Mouse (Mus musculus) E14TG2a.4 (cell line): ENCODE results near the gene Sh3bp4.

Experiments used
- H3K27me3 ChIP-seq: 2 replicates; pipeline ENCODE4 v1.6.1; 2014; ENCODE audit warnings: low read length, control low read depth; ENCODE audit not compliant: insufficient read depth
- H3K36me3 ChIP-seq: 2 replicates; pipeline ENCODE4 v1.6.1; 2014; ENCODE audit warnings: low read length, control low read depth; ENCODE audit not compliant: insufficient read depth
- H3K4me1 ChIP-seq: replicated peaks from 2 replicates; pipeline ENCODE4 v1.6.1; 2014; ENCODE audit warnings: low read depth, low read length, control low read depth
- H3K4me3 ChIP-seq: replicated peaks from 2 replicates; pipeline ENCODE4 v1.5.1; 2014; ENCODE audit warnings: mild to moderate bottlenecking, low read length
- H3K9me3 ChIP-seq: 2 replicates; pipeline ENCODE4 v1.6.1; 2014; ENCODE audit warnings: low read length, control low read depth
- CTCF ChIP-seq: conservative IDR thresholded peaks from 2 replicates; pipeline ENCODE4 v1.5.1; 2014; ENCODE audit warnings: low read length
- NANOG ChIP-seq: IDR thresholded peaks from 2 replicates; pipeline ENCODE4 v1.6.1; 2014; ENCODE audit warnings: borderline replicate concordance, low read length, mixed read lengths
- POU5F1 ChIP-seq: IDR thresholded peaks from 2 replicates; pipeline ENCODE4 v1.6.1; 2014; ENCODE audit warnings: low read length, borderline replicate concordance

Sh3bp4 gene

DNA sequence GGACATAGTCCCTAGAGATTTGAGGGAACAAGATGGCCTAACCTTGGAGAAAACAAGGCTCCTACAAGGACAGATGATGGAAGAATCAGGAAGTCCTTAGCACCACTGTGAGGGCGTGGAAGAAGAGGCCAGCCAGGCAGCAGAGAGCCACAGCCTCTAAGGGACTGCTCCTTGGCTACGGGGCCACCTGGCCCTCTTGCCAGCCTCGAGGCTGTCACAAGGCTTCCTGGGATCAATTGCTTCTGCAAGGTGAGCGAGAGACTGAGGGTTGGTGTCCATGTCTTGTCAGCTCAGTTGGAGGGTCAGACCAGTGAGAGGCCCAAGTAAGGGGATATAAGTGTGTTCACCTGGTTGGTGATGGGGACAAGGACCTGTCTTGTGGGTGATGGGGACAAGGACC, 63.5 kb downstream of the Sh3bp4 start:
- peaks cover 49% of the 10 kb centered on the region for H3K4me1 ChIP-seq
- no peak overlapping the region for H3K4me3 ChIP-seq
- no peak for TF ChIP-seq CTCF
- no peak for TF ChIP-seq NANOG
- TF ChIP-seq POU5F1 = no peak
- H3K27me3 ChIP-seq = no peaks in the 10 kb centered on the region
- peaks cover 32% of the 10 kb centered on the region for H3K36me3 ChIP-seq
- H3K9me3 ChIP-seq = no peaks in the 10 kb centered on the region

DNA sequence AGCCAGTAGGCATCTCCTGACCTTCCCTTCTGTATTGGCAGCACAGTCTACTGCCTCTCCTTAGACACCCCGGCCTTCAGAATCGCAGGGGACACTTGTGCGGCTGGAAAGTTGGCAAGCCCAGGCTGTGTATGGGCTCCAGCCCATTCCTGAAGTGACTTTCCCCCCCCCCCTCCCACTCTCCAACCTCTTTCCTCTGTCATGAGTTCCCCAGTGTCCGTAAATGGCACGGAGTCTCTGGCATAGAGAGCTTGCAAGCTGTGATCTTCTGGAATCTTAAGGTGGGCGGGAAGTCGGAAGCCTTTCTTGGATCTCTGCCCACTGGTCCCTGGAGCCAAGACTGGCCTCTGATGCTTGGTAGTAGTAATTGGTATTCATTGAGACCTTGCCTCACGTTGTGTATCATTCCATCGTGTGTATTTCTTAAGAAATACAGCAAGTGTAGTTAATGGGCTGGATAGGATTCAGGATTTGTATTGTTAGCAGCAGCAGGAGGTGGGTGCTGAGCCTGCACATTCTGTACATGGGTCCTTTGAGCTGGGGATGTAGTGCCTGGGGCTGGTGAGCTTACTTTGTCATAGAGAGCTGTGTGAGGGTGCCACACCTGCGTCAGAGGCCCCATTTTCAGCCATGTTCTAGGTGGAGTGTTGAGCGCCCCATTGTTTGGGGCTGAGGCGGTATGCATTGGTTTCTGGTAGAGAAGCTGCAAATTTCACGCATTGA, 66.0 kb downstream of the Sh3bp4 start:
- no peaks in the 10 kb centered on the region for H3K27me3 ChIP-seq
- H3K4me3 ChIP-seq = no peak overlapping the region
- H3K36me3 ChIP-seq = peaks cover 56% of the 10 kb centered on the region
- peaks cover 40% of the 10 kb centered on the region for H3K4me1 ChIP-seq
- H3K9me3 ChIP-seq = peaks cover 7% of the 10 kb centered on the region
- TF ChIP-seq POU5F1 (no peak), NANOG (no peak), CTCF (no peak)

GRCm38 (mm10) chr1:89137086-89137816, 67.0 kb downstream of the Sh3bp4 start:
- peaks cover 7% of the 10 kb centered on the region for H3K9me3 ChIP-seq
- H3K36me3 ChIP-seq = peaks cover 64% of the 10 kb centered on the region
- peaks cover 30% of the 10 kb centered on the region for H3K4me1 ChIP-seq
- H3K4me3 ChIP-seq = no peak overlapping the region
- no peaks in the 10 kb centered on the region for H3K27me3 ChIP-seq
- TF ChIP-seq NANOG (no peak), CTCF (no peak), POU5F1 (no peak)

DNA sequence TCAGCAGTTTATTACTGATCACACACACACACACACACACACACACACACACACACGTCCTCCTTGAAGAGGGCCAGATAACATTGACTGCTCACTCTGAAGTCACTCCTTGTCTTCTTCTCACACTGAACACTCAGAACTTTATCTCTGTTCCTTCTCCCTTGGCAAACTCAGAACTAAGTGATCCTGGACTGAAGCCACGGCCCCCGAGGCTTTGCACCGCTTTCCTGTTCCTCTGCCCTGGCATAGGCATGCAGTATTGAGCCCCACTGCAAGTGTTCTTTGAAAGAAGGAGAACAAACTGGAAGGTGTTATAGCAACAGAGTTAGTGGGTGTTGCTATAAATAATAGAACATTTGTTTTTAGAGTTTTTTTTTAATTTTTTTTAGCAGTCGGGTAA, 68.1 kb downstream of the Sh3bp4 start:
- Histone ChIP-seq H3K4me3 (no peak overlapping the region), H3K27me3 (no peaks in the 10 kb centered on the region), H3K36me3 (peaks cover 74% of the 10 kb centered on the region), H3K4me1 (peaks cover 19% of the 10 kb centered on the region), H3K9me3 (peaks cover 7% of the 10 kb centered on the region)
- no peak for TF ChIP-seq NANOG
- TF ChIP-seq POU5F1 = no peak
- TF ChIP-seq CTCF = no peak

DNA sequence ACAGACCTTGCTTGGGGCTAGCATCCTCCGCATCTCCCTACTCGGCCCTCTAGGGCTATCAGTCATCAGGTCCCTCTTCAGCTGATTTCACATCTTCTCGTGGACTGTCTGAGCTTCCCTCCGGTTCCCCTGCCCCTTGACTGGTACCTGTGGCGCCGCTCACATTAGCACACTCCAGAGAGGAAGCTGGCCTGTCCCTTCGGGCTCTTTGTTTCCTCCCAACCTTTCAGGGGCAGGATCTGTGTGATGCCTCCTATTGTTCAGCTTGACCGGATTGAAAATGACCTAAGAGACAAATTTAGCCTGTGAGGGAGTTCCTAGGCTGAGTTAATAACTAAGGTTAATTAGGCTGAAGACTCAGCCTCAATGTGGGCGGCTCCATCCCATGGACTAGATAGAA, 69.9 kb downstream of the Sh3bp4 start:
- TF ChIP-seq NANOG (no peak), POU5F1 (no peak), CTCF (no peak)

GRCm38 (mm10) chr1:89151071-89151470, 80.9 kb downstream of the Sh3bp4 start:
- Histone ChIP-seq H3K4me3 (no peak overlapping the region), H3K4me1 (peaks cover 11% of the 10 kb centered on the region), H3K36me3 (peaks cover 71% of the 10 kb centered on the region), H3K27me3 (no peaks in the 10 kb centered on the region), H3K9me3 (no peaks in the 10 kb centered on the region)
- no peak for TF ChIP-seq CTCF
- no peak for TF ChIP-seq POU5F1
- no peak for TF ChIP-seq NANOG

More for the DNA sequence above, 69.9 kb downstream of the Sh3bp4 start:
- no peak overlapping the region for H3K4me3 ChIP-seq
- H3K27me3 ChIP-seq = no peaks in the 10 kb centered on the region
- H3K4me1 ChIP-seq = peaks cover 11% of the 10 kb centered on the region
- peaks cover 7% of the 10 kb centered on the region for H3K9me3 ChIP-seq
- H3K36me3 ChIP-seq = peaks cover 87% of the 10 kb centered on the region

GRCm38 (mm10) chr1:89152576-89152975, 82.4 kb downstream of the Sh3bp4 start:
- Histone ChIP-seq H3K4me1 (peaks cover 11% of the 10 kb centered on the region), H3K9me3 (no peaks in the 10 kb centered on the region), H3K4me3 (no peak overlapping the region), H3K27me3 (no peaks in the 10 kb centered on the region), H3K36me3 (peaks cover 56% of the 10 kb centered on the region)
- TF ChIP-seq NANOG = no peak
- TF ChIP-seq POU5F1 = no peak
- TF ChIP-seq CTCF = no peak

DNA sequence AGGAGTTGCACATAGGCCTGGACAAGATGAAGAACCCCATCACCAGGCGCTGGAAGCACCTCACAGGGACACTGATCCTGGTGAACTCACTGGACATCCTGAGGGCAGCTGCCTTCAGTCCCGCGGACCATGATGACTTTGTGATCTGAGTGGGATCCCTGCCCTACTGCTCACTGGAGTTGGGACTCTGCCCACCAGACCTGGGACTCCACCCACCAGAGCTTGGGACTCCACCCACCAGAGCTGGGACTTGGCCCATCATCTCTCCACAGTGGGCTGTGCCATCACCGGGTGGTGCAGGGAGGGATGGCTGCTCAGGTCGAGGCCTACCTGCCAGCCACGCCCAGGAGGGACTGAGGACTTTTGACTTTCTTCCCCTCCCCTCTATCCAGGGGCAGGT, 83.0 kb downstream of the Sh3bp4 start:
- Histone ChIP-seq H3K36me3 (peaks cover 50% of the 10 kb centered on the region), H3K9me3 (no peaks in the 10 kb centered on the region), H3K27me3 (no peaks in the 10 kb centered on the region), H3K4me1 (peaks cover 10% of the 10 kb centered on the region), H3K4me3 (no peak overlapping the region)
- TF ChIP-seq POU5F1 (no peak), NANOG (no peak), CTCF (no peak)

DNA sequence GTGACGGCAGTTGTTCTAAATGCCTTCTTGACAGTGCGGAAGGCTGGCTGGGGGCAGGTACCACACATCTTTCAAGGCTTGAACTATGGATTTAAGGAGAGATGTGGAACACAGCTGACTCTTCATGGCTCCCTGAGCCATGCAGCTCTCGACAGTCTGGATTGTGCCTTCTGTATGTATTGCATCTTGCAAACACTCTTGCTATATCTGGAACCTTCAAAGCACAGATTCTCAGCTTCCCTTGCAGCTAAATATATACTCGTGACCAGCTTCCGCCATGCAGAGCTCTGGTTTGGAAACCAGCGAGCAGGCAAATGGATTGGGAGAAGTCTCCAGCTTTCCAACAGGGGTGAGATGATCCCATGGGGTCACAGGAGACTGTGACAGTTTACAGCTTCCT, 93.3 kb downstream of the Sh3bp4 start:
- H3K9me3 ChIP-seq = no peaks in the 10 kb centered on the region
- no peak overlapping the region for H3K4me3 ChIP-seq
- H3K36me3 ChIP-seq = no peaks in the 10 kb centered on the region
- TF ChIP-seq CTCF = no peak
- TF ChIP-seq NANOG = no peak
- no peak for TF ChIP-seq POU5F1
- H3K4me1 ChIP-seq = no peaks in the 10 kb centered on the region
- peaks cover 5% of the 10 kb centered on the region; the same call in 1 of the 2 replicates for H3K27me3 ChIP-seq
